Mouse (Mus musculus): ENCODE results near the gene Rab34. TPM values are rescaled to one million over a fixed set of nuclear protein-coding genes. Genes with fewer than 3 reads are reported as not detected.
A peak's percentile ranks its signal among the peaks of the same experiment; 100 is the strongest.

Gene Rab34
- polyA plus RNA-seq, 1 experiment from 2014 or later, result 15.2 TPM

DNA sequence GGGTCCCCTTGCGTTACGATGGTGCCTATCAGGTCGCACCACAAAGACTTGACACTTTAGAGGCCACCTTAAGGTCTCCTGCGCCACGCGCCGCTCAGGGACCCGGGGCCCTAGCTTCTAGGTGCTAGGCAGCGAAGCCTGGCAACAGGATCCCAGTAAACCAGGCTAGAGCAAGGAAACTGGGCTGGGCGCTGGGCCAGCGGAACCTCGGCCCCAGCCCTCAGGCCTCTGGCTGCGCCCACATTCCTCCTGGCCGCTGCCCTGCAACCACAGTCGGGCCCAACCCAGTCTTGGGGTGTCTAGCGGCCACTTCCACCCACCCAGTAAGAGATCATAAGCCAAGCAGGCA, 22.5 kb upstream of the Rab34 start:
- H3K9ac ChIP-seq, result peak overlapping the region; percentile 86
- WGBS (ENCODE audit: insufficient replicate concordance), result 3% methylated on average over 16 of the region's 16 CpGs
- peak overlapping the region; percentile 99 for H3K4me2 ChIP-seq
- H3K9me3 ChIP-seq (replicated peaks), result no peaks in the 10 kb centered on the region
- peak; percentile 25 for ATAC-seq (ENCODE audit: insufficient read depth)
- H3K27ac ChIP-seq (replicated peaks), result peak overlapping the region; percentile 88
- H3K36me3 ChIP-seq (replicated peaks), result peaks cover 20% of the 10 kb centered on the region
- peak overlapping the region; percentile 73 for H3K4me3 ChIP-seq (replicated peaks)
- H3K27me3 ChIP-seq, result no peaks in the 10 kb centered on the region
- peaks cover 98% of the 10 kb centered on the region for H3K4me1 ChIP-seq (replicated peaks)

DNA sequence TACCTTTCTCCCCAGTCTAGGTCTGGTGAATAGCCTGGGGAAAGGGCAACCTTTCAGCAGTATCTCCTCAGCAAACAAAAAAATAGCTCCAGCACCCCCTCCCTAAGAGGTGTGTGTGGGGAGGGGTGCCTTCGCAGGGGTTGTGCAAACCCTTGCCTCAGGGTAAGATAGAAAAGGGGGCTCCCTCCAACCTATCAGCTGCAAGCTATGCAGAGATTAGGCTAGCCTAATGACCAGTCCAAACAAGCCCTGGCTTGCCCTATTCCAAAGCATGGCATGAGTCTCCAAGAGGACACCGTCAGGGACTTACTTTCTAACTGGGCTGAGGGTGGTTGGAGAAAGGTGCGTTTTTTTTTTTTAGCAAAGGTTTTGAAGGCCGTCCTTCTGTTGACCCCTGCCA, 22.1 kb upstream of the Rab34 start:
- peaks cover 97% of the 10 kb centered on the region for H3K4me1 ChIP-seq (replicated peaks)

DNA sequence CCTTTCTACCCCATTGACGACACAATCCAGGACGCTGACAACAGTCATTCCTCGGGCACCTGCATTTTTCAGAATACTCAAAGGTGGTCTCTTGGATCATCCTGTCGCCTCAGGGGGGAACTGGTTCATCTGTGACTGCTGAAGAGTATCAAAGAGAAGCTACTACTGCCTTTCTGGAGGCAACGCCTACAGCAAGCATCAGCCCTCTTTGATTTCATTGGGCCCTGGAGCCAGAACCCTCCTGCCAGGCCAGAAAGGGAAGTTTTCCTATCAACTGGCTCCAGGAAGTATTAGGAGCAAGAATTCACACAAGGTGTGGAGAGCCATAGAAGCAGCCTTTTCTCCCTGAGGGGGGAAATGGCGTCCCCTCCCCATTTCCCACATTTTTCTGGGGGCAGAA, 21.6 kb upstream of the Rab34 start:
- peaks cover 94% of the 10 kb centered on the region for H3K4me1 ChIP-seq (replicated peaks)
- H3K9ac ChIP-seq, result no peak overlapping the region
- ATAC-seq (ENCODE audit: insufficient read depth), result no peak
- H3K36me3 ChIP-seq (replicated peaks), result peaks cover 12% of the 10 kb centered on the region
- H3K4me2 ChIP-seq, result peak overlapping the region; percentile 99
- no peaks in the 10 kb centered on the region for H3K9me3 ChIP-seq (replicated peaks)
- peak overlapping the region; percentile 88; the same call in 1 of the 2 replicates for H3K27ac ChIP-seq (replicated peaks)
- H3K27me3 ChIP-seq, result no peaks in the 10 kb centered on the region
- H3K4me3 ChIP-seq (replicated peaks), result no peak overlapping the region
- WGBS (ENCODE audit: insufficient replicate concordance), result 57% methylated on average over 6 of the region's 6 CpGs

More for the DNA sequence above, 22.1 kb upstream of the Rab34 start:
- Histone ChIP-seq H3K9me3 (replicated peaks) (no peaks in the 10 kb centered on the region), H3K27ac (replicated peaks) (peak overlapping the region; percentile 88), H3K4me2 (peak overlapping the region; percentile 99), H3K27me3 (no peaks in the 10 kb centered on the region), H3K9ac (peak overlapping the region; percentile 86), H3K36me3 (replicated peaks) (peaks cover 16% of the 10 kb centered on the region), H3K4me3 (replicated peaks) (peak overlapping the region; percentile 73)
- 39% methylated on average over 4 of the region's 4 CpGs for WGBS (ENCODE audit: insufficient replicate concordance)
- no peak for ATAC-seq (ENCODE audit: insufficient read depth)

DNA sequence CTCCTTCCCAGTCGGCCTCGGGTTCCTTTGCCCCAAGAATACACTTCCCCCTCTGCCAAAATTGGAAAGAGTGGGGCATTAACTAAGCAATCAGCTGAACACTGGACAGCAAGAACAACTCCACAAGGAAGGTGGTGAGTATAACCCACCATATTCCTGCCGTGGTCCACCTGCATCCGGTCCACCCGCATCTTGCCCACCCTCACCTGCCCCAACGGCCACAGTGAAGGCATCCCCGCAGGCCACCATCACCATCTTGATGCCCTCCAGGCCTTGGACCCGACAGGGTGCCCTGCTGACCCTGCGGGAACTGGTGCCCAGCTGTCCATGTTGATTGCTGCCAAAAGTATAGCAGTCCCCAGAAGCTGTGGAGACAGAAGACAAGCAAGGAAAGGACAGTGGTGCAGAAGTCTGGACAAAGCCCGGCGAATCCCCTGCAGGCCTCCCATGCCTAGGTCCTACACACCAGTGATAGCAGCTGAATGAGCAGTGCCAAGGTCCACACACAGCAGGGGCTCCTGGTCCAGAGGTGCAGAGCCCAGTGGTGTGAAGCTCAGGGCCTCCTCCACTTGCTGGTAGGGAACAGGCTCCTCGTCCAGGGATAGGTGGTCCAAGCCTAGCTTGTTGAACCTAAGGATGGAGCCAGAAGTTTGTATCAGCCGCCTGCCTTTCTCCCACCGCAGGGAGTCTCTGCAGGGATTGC, 20.8 kb upstream of the Rab34 start:
- no peak overlapping the region for H3K9ac ChIP-seq
- H3K27me3 ChIP-seq, result no peaks in the 10 kb centered on the region
- H3K36me3 ChIP-seq (replicated peaks), result peaks cover 4% of the 10 kb centered on the region; the same call in 1 of the 2 replicates
- no peak overlapping the region for H3K4me3 ChIP-seq (replicated peaks)
- peak overlapping the region; percentile 86 for H3K27ac ChIP-seq (replicated peaks)
- WGBS (ENCODE audit: insufficient replicate concordance), result 86% methylated on average over 14 of the region's 14 CpGs
- peaks cover 94% of the 10 kb centered on the region for H3K4me1 ChIP-seq (replicated peaks)
- peak overlapping the region; percentile 73 for H3K4me2 ChIP-seq
- no peak for ATAC-seq (ENCODE audit: insufficient read depth)
- no peaks in the 10 kb centered on the region for H3K9me3 ChIP-seq (replicated peaks)

DNA sequence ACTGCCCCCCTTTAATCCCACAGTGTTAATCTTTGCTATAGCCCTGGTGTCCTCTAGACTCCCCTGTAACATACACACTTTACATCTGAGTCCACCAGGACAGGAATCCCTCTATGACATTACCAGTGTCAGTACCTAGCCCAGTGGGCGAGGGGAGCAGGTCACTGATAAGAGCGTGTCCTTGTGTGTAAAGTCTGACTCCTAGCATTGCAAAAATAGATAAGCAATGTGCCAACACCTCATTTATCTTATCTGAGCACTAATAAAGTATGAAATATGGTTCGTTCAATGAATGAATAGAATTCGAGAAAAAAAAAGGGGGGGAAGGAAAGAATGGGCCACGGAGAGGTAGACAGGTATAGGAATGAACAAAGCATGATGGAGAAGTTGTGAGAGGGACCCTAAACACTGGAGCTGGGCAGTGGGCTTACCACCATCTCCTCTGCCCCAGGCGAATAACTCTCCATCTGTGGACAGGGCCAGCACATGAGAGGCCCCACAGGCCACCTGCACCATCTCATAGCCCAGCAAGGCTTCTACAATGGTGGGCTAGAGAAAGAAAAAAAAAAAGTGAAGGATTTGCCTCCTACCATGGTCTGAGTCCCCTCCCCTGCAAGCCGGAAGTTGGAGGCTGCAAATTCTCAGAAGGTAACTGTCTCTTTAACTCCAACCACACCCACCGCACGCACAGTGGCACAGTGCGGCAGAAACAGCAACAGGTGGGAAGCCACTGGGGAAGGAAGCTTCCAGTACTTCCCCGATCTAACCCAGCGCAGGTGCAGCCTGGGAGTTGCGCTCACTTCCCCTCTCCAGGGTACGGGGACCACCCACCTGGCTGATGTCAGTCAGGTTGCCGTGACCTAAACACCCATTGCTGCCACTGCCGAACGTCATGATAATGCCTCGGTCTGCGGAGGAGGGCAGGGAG, 19.4 kb upstream of the Rab34 start:
- Histone ChIP-seq H3K4me3 (replicated peaks) (peak overlapping the region; percentile 55), H3K4me2 (peak overlapping the region; percentile 73), H3K9me3 (replicated peaks) (no peaks in the 10 kb centered on the region), H3K27me3 (no peaks in the 10 kb centered on the region), H3K27ac (replicated peaks) (peak overlapping the region; percentile 86), H3K4me1 (replicated peaks) (peaks cover 91% of the 10 kb centered on the region), H3K9ac (peak overlapping the region; percentile 55), H3K36me3 (replicated peaks) (no peaks in the 10 kb centered on the region)
- WGBS (ENCODE audit: insufficient replicate concordance), result 11% methylated on average over 19 of the region's 19 CpGs
- ATAC-seq (ENCODE audit: insufficient read depth), result peak; percentile 56

DNA sequence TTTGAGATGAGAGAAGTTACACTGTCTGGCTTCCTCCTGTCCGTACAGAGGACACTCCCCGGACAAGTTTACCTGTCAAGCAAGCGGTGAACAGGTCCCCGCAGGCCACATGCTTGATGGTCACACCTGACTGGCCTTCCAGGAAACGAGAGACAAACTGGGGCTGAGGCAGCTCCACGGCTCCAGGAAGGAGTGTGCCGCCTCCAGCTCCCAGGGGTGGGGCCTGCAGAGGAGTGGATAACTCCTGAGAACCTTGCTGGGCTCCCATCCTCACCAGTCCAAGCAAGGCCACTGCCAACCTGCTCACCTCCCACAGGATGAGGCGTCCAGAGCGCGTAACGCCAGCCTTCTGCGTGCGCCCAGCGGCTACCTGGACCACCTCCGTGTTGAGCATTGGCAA, 17.9 kb upstream of the Rab34 start:
- Histone ChIP-seq H3K9ac (no peak overlapping the region), H3K27me3 (no peaks in the 10 kb centered on the region), H3K9me3 (replicated peaks) (no peaks in the 10 kb centered on the region), H3K4me2 (peak overlapping the region; percentile 73; the same call in 1 of the 2 replicates), H3K4me3 (replicated peaks) (no peak overlapping the region), H3K4me1 (replicated peaks) (peaks cover 90% of the 10 kb centered on the region), H3K36me3 (replicated peaks) (no peaks in the 10 kb centered on the region), H3K27ac (replicated peaks) (peak overlapping the region; percentile 86)
- no peak for ATAC-seq (ENCODE audit: insufficient read depth)
- 86% methylated on average over 15 of the region's 15 CpGs for whole genome bisulfite sequencing (ENCODE audit: insufficient replicate concordance)

DNA sequence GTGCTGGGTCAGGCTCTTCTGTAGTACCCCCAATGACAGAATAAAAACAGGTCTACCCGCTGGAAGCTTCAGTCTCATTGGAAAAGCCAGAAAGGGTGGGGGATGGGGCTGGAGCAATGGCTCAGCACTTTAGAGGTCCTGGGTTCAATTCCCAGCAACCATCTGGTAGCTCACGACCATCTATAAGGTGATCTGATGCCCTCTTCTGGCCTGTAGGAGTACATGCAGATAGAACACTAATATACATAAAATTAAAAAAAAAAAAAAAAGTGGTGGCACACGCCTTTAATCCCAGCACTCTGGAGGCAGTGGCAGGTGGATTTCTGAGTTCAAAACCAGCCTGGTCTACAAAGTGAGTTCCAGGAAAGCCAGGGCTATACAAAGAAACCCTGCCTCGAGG, 16.9 kb upstream of the Rab34 start:
- no peak overlapping the region for H3K27ac ChIP-seq (replicated peaks)
- no peak overlapping the region for H3K4me2 ChIP-seq
- peaks cover 89% of the 10 kb centered on the region for H3K4me1 ChIP-seq (replicated peaks)
- no peak for ATAC-seq (ENCODE audit: insufficient read depth)
- H3K27me3 ChIP-seq, result no peaks in the 10 kb centered on the region
- 65% methylated on average over 4 of the region's 4 CpGs for WGBS (ENCODE audit: insufficient replicate concordance)
- H3K4me3 ChIP-seq (replicated peaks), result no peak overlapping the region
- H3K9ac ChIP-seq, result no peak overlapping the region
- no peaks in the 10 kb centered on the region for H3K9me3 ChIP-seq (replicated peaks)
- no peaks in the 10 kb centered on the region for H3K36me3 ChIP-seq (replicated peaks)

DNA sequence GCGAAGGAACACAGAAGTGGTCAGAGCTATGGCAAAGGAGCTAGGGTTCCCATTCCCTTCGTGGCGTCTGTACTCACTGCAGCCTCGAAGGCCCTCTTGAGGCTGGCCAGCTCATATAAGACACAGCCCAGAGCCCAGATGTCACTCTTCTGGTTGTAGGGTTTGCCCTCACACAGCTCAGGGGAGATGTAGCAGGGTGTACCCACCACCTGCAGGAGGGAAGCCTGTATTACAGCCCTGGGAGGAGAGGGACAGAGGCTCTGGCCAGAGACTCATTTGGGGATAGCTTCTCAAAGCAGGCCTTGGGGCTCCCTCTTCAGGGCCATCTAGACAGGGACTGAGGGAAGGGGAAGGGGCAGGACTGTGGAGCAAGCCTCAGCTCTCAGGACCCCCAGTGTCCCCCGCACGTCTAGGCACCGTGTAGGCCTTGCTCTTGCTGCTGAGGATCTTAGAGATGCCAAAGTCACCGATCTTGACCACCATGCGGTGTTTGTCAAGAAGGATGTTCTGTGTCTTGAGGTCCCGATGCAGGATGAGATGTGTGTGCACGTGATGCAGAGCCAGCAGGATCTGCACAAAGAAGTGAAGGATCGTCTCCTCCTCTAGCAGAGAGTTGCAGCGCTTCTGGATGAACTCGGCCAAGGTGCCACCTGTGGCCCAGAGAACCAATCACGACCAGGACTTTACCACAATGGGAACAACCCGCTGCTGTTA, 16.0 kb upstream of the Rab34 start:
- WGBS (ENCODE audit: insufficient replicate concordance), result 82% methylated on average over 16 of the region's 16 CpGs
- Histone ChIP-seq H3K27ac (replicated peaks) (no peak overlapping the region), H3K9ac (no peak overlapping the region), H3K27me3 (no peaks in the 10 kb centered on the region), H3K36me3 (replicated peaks) (no peaks in the 10 kb centered on the region), H3K4me1 (replicated peaks) (peaks cover 83% of the 10 kb centered on the region), H3K4me3 (replicated peaks) (no peak overlapping the region), H3K4me2 (no peak overlapping the region), H3K9me3 (replicated peaks) (no peaks in the 10 kb centered on the region)
- ATAC-seq (ENCODE audit: insufficient read depth), result no peak

DNA sequence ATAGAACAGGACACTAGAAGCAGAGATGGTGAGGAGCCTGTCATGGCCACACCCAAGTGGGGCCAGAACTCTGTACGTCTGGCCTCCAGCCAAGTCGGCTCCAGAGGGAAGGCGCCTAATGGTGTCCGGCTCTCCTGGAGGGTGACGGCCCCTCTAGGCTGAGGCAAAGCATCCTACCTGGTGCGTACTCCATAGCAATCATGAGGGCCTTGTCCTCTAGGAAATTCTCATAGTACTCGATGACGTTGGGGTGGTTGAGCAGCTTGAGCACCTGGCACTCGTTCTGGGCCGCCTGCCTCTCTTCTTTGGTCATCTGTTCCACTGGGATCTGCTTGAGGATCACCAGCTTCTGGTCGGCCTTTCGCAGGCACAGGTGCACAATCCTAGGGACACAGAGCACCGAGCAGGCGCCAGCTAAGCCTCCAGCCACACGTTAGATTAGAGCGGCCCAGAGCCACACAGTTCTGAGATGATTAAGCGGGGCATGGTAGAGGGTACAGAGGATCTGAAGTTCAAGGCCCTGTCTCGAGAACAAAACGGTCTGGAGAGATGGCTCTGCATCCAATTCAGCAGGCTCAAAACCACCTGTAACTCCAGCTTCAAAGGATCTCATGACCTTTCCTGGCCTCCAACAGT, 15.4 kb upstream of the Rab34 start:
- Histone ChIP-seq H3K9ac (no peak overlapping the region), H3K27ac (replicated peaks) (no peak overlapping the region), H3K4me3 (replicated peaks) (no peak overlapping the region), H3K9me3 (replicated peaks) (no peaks in the 10 kb centered on the region), H3K36me3 (replicated peaks) (no peaks in the 10 kb centered on the region), H3K4me2 (no peak overlapping the region), H3K4me1 (replicated peaks) (peaks cover 77% of the 10 kb centered on the region), H3K27me3 (no peaks in the 10 kb centered on the region)
- no peak for ATAC-seq (ENCODE audit: insufficient read depth)
- WGBS (ENCODE audit: insufficient replicate concordance), result 81% methylated on average over 19 of the region's 19 CpGs

DNA sequence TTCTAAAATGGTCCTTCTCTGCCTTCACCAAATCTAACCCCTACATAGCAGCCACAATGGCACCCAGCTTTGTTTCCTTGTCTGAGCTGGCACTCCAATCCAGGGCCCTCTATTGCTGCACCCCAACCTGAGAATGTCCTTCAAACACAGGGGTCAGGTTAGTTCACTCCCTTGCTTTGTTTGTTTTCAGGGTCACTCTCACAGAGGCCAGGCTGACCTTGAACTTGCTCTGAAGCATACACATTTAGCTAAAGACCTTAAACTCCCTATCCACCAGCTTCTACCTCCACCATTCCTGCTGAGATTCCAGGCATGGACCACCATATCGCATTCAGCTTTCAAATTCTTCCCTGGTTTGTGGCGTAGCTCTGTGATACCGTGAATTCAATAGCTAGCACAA, 13.7 kb upstream of the Rab34 start:
- peaks cover 2% of the 10 kb centered on the region; the same call in 1 of the 2 replicates for H3K36me3 ChIP-seq (replicated peaks)
- ATAC-seq (ENCODE audit: insufficient read depth), result no peak
- no peak overlapping the region for H3K4me2 ChIP-seq
- peaks cover 67% of the 10 kb centered on the region for H3K4me1 ChIP-seq (replicated peaks)
- H3K27ac ChIP-seq (replicated peaks), result no peak overlapping the region; the same call in 1 of the 2 replicates
- no peaks in the 10 kb centered on the region for H3K27me3 ChIP-seq
- no peak overlapping the region for H3K9ac ChIP-seq
- WGBS (ENCODE audit: insufficient replicate concordance), result 84% methylated on average over 3 of the region's 3 CpGs
- H3K9me3 ChIP-seq (replicated peaks), result no peaks in the 10 kb centered on the region
- no peak overlapping the region for H3K4me3 ChIP-seq (replicated peaks)
